Mouse (Mus musculus): ENCODE measurements at regions not wholly inside any gene's neighbourhood (a gene's known extent, or its start where the extent isn't known, plus 50 kb on each side); places are given as distances from the start of the nearest gene placed in this dataset.

DNA sequence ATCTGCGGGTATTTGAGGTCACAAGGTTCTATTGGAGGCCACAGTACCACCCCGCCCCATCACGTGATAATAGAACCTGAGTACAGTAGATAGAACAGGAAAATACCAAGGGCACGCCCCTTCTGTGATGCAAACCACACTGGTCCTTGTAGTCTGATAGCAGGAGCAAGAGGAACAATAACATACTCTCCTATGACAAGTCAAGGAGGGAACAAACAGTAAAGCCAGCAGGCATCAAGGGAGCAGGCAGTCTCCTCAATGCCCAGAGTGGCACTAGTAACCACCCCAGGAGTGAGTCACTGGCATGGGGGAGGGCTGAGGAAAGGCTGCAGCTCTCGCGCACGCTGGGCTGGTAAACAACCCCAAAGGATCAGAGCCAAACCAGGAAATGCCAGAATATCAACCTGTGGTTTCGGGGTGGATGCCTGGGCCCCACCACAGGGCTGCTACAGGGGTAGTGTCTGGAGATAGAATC is 150.5 kb upstream of the Tmc1 start:
- DNase-seq (ENCODE audit: low spot score in 2 of 2): no peak

DNA sequence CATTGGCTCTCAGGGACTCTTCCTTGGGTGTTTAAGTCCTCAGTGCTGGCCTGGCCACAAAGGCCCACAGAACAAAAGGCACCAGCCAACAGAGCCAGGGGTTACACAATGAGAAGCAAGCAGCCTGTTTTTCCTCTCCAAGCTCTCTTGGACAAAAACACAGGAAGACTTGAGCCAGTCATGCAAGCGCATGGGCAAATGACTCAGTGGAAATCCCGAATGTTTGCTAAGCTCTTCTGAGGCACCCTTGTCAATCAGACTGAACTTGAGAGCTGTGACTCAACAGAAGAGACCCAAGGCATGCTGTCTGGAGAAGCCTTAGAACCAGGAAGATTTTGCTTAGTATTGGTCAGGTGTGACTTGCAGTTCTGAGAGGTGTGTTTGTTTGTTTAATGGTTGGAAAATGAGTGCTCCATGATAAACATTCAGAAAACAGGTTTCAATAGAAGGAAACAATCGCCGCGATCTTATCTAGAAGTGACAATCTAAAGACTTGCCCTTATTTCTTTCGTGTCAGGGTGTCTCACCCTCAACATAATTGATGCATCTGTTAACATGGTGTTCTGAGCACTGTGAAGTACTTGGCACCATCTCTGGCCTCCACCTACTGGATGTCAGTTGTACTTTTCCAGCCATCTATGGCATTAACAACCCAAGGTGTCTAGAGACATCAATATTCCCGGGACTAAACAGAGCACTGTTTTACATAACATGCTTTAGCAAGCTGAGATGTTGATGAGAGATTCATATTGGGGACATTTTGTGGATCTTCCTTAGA is 124.0 kb upstream of the Tmc1 start:
- no peak for DNase-seq (ENCODE audit: low spot score in 2 of 2)

GRCm38 (mm10) chr19:21068381-21068780 is 114.4 kb upstream of the Tmc1 start:
- DNase-seq (ENCODE audit: low spot score in 2 of 2): no peak

DNA sequence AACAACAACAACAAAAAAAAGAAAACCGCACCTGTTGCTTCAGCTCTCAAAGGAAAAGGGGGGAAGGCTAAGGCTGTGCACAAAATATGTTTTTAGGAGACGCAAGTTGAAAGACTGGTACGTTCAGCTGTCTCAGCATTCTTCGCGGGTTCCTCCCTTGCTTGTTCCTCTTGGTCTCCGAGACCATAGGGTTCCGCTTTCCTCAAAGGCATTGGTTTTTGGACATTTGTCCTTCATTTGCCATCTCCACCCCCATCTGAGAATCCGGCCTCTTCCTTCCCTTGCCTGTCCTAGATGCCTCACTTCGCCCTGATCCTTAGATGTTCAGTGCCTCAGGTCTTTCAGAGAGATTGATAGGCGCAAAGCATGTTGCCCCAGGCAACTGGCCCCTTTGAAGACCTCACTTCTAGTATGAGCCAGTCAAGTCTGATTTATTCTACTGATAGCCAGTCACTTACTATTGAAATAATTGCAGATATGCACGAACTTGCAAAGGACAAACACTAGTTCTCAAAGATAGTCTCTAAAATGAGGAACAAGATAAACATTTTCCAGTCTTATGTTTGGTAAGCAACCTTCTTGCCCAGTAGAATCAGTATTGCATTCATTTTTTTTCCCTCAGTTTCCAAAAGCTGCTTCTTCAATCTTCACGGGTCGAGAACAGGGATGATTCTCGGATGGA is 112.6 kb upstream of the Tmc1 start:
- no peak for DNase-seq (ENCODE audit: low spot score in 2 of 2)

- peak; percentile 60 to 61 for DNase-seq (ENCODE audit: low spot score in 2 of 2)
These were observed 110.9 kb upstream of the Tmc1 start for GRCm38 (mm10) chr19:21064902-21065301.

DNA sequence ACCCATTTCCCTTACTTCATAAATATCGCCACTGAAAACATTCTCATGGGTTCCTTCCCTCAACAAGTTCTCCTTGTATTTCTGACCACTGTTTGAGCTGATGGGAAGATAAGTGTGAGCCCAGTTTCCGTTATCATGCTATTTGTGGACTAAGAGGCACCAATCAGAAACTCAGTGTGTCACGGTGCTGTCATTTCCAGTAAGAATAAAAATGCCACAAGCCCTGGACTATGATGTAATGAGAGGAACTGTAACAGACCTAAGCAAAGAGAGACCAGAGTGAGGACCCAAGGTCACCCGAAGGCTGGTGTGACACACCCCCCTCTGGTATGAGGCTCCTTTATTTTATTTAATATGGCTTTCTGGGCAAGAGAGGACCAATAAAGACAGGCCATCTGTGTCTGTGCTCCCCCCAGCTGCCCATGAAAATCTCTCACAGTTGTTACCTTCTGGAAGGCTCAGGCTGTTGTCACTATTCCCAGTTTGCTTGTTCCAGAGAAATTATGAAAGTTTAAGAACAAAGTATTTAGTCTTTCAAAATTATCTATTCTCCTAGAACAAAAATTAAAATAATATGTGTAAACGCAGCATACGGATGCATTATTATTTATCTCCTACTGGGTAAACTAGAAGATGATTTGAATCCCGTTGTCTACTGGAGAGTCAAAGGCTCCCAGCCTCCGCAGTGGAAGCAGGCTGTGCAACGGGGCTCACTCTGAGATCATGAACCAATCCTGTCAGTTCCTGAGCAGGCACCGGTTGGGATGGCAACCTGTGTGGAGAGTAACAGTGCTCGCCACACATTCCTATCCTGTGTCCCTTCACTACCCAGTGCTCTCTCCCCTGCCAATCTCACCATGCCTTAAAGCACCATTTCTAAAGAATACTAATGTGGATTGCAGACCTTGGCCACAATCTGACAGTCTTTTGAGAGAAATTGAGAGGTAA is 99.9 kb upstream of the Tmc1 start:
- no peak for DNase-seq (ENCODE audit: low spot score in 2 of 2)

DNA sequence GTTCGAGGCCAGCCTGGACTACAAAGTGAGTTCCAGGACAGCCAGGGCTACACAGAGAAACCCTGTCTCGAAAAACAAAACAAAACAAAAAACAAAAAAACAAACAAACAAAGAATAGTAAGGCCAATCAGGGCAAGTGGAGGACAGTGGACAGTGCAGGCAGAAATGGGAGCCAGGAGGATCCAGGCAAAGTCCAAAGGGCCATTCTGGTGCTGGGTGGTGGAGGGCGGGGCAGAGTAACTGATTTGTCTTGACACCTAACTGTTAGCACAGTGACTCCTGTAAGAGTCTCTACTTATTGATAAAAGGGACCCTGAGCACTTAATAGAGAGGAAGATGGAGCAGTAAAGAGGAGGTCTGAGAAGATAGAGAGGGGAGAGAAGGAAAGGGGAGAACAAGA is 98.8 kb upstream of the Tmc1 start:
- no peak for DNase-seq (ENCODE audit: low spot score in 2 of 2)

GRCm38 (mm10) chr19:21051872-21052271 is 97.9 kb upstream of the Tmc1 start:
- DNase-seq (ENCODE audit: low spot score in 2 of 2): no peak

DNA sequence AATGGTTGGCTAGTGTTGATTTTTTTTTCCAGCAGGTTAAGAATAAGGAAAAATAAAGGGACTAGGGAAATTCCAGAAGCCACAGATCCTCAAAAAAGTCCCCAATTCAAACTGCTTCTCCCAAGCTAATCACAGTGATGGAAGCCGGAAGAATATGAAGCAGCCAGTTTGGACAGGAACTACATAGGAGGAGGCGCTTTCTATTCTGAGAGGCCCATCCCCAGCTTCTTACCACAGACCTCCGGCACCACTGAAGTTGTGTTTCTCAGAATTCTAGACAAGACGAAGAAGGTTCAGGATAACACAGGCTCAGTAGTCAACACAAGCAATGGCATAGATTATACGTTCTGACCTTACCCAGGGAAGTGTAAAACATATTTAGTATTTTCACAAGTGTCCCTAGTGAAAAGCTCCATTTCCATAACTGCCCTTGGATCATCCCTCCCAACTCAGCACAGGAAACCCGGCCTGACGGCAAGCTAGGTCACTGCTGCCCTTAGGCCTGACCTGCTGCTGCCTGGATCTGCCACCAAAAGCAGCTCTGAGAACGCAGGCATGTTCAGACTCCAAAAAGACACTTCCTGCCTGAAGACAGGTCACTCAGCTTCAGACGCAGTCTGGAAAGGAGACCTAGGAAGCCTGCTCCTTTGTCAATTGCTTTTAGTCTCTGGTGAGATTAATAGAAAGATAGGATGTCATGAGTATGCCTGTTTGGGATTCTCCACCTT is 97.2 kb upstream of the Tmc1 start:
- DNase-seq (ENCODE audit: low spot score in 2 of 2): no peak

- no peak for DNase-seq (ENCODE audit: low spot score in 2 of 2)
These were observed 95.3 kb upstream of the Tmc1 start for GRCm38 (mm10) chr19:21049301-21049700.

DNA sequence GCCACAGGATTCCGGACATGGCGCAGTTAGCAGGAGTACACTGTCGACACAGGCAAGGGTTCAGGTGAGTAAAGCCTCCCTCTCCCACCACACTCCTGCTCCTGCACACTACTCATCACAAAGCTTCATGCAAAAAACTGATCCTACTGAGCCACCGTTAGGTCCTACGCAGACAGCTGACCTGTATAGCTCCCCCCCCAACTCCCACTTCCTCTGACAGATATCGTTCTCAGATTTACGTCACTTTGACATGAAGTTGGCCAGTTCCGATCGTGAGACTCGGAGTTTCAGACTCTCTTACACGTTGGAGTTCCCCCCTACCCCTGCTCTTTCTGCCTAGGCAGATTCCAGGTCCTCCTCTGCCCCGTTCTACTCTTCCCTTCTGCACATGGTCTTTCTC is 91.6 kb upstream of the Tmc1 start:
- no peak for DNase-seq (ENCODE audit: low spot score in 2 of 2)

DNA sequence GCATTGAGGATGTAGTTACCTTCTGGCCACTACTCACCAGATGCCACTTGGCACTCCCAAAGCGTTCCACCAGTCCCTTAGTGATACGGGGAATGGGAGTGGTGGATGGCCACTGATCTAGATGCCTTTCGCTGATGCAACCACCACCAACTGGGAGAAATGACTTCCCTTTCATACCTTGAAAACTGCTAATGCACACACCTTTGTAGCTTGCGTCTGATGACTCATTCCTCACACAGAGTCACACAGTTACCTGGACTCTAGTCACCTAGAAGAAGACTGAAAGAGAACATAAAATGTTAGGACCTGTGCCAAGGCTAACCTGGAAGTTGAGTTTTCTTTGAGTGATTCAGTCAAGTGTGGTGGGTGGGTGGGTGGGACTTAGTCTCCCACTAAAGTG is 90.0 kb upstream of the Tmc1 start:
- DNase-seq (ENCODE audit: low spot score in 2 of 2): no peak

DNA sequence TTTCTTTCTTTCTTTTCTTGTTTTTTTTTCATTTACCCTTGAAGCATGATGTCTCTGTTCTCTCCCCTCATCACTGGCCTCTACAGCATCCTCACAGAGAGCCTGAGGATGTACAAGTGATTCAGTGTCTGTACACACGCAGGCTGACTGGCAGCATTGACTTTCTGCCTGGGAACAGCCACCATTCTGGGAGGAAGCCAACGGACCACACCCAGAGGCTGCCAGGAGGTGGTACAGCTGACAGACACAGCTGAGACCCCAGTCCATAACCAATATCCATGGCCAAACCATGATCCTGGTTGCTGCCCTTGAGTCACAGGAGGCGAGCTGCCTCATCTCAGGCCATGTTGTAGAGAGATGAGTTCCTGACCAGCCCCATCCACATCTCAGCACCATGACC is 88.5 kb upstream of the Tmc1 start:
- no peak for DNase-seq (ENCODE audit: low spot score in 2 of 2)

DNA sequence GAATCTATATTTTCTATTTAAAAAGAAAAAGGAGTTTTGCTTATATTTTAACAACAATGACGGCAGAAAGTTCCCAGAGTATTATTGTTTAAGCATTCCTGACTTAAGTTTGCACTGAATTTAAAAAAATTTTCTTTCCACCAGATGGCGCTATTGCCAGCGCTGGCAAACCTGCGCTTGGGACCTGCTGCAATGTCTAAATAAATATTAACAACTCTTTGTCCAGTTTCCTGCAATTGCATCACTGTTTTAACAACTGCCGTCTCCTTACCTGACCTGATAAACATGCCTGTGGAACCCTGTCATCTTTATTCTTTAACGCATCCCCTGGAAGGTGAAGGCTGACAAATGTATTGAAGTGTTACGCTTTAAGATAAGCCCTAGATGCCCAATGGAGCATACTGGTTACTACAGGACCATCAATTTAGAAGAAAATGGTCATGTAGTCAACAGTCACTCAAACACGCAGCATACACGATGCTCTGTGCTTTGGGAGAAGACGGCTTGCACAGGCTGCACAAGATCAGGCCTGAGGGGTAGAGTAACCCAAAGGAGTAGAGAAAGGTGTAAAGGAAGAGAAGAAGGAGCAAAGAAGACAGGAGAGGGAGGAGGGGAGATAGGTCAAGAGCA is 83.6 kb upstream of the Tmc1 start:
- DNase-seq (ENCODE audit: low spot score in 2 of 2): peak in 1 of 2 experiments; percentile 37

DNA sequence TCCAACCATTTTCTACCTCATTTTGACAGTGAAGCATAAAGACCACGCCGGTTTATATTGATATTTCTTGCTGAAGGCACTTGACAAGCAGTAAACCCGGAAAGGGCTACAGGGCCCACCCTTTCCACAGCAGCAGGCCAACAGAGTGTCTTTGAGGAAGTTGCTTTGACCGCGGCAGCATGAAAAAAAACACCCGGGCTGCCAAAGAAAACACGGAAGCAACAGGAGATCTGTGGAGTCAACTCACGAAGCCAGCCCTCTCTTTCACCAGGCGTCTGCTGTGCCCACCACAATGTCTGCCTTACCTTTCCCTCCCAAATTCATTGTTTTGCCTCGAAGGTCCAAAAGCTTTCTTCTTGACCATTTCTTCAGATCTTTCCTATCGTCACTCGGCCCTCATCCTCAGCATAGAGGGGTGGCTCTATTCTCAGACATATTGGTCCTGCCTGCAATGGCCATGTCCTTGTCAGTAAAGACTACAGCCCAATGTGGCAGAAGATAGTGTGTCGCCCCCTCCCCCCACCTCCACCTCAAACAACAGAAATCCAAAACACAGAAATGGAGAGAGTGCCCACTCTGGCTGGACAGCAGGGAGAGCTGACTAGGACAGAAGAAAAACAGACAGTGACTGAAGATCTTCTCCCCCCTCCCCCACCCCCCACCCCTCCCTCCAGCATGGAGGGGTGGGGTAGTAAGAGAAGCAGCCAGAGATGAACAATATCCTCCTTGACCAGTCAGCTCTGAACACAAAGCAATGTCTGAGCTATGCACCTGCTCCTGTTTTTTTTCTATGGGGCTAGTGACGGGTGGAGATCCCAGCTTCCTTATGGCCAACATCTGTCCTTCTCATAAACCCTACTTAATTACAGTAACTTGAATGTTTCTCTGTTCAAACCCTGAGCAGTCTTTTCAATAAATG is 82.8 kb upstream of the Tmc1 start:
- DNase-seq (ENCODE audit: low spot score in 2 of 2): no peak

DNA sequence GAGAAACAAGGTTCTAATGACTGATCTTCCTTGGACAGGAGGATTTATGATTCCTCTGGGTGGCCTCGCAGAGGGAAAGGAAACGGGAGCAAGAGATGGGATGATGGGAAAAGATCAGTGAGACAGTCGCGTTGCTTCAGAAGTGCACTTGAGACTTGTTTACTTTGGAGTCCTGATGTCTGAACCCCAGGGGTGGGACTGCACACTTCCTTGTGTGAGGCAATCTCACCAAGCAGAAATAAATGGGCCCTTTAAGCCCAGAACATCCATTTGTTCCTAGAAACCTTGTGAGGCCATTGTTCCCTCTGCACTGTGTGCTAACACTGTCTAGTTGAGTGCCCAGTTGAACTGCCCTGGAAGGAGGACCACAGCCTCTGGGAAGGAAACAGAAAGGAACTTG is 81.5 kb upstream of the Tmc1 start:
- DNase-seq (ENCODE audit: low spot score in 2 of 2): no peak

DNA sequence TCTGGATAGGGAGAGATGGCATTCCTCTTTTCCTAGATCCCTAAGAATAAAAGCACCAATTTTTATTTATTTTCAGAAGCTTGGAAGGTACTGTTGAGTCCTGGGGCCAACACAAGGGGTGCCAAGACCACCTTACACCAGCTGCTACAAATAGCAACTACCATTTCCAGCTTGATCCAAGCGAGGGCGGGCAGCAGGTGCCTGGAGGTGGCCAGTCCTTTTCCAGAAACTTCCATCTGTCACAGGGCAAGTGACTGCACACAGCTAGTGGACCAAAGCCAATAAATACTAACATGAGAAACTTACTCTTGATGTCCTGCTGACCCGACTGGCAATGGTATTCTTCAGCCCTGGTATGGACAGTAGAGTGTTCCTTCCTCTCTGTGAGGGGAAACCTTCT is 80.0 kb upstream of the Tmc1 start:
- DNase-seq (ENCODE audit: low spot score in 2 of 2): no peak

GRCm38 (mm10) chr19:21032558-21032957 is 78.6 kb upstream of the Tmc1 start:
- no peak for DNase-seq (ENCODE audit: low spot score in 2 of 2)

- no peak for DNase-seq (ENCODE audit: low spot score in 2 of 2)
These were observed 77.8 kb upstream of the Tmc1 start for GRCm38 (mm10) chr19:21031768-21032308.

DNA sequence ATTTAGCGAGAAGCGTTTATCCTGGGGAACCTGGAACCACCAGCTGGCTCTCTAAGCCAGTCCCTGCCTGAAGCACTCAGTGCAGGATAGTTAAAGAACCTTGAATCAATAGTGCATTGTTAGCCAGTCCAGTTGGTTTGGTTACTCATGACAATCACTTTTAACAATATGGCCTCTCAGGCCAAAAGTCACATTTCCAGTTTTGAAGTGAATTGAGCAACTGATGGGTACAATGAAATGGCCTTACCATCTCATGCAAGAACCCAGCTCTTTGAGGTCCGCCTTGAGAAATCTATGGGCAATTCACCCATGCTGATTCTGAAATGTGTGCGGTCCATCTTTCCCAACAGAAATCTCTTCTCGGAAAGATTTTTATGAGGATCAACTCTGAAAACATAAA is 77.0 kb upstream of the Tmc1 start:
- no peak for DNase-seq (ENCODE audit: low spot score in 2 of 2)

All from right cerebral cortex, adult 2 months (tissue).